Mouse (Mus musculus): ENCODE measurements around the gene Olfr523. TPM values are rescaled to one million over a fixed set of nuclear protein-coding genes. Genes with fewer than 3 reads are reported as not detected.

Olfr523 gene
- polyA plus RNA-seq, 1 experiment from 2014 or later: not detected

GRCm38 (mm10) chr7:140137135-140138020 is 35.6 kb upstream of the Olfr523 start, which contains the start of gene Mtg1:
TSS of gene Mtg1 (plus strand) at chr7:140137564.
- H3K36me3 ChIP-seq (replicated peaks; ENCODE audit: control insufficient read depth, insufficient read depth): no peaks in the 10 kb centered on the region
- peak within 1 kb of the TSS; percentile 55 for H3K4me3 ChIP-seq (replicated peaks; ENCODE audit: low read length)
- no peaks in the 10 kb centered on the region for H3K9me3 ChIP-seq (ENCODE audit: control insufficient read depth, low read length)
- H3K4me2 ChIP-seq (replicated peaks): peak within 1 kb of the TSS; percentile 81
- peak; percentile 98 for ATAC-seq (ENCODE audit: low FRiP score)
- H3K9ac ChIP-seq: peak within 1 kb of the TSS; percentile 74
- peaks cover 4% of the 10 kb centered on the region for H3K4me1 ChIP-seq (replicated peaks; ENCODE audit: control insufficient read depth, insufficient read depth, low read length)
- peak within 1 kb of the TSS; percentile 76 for H3K27ac ChIP-seq
- WGBS: 1% methylated on average over 39 of the region's 39 CpGs
- no peaks in the 10 kb centered on the region for H3K27me3 ChIP-seq (ENCODE audit: control insufficient read depth, insufficient read depth, low read length)
- DNase-seq (ENCODE audit: low spot score): peak; percentile 98

GRCm38 (mm10) chr7:140138021-140138310 is 35.1 kb upstream of the Olfr523 start:
- Histone ChIP-seq H3K9ac (peak overlapping the region; percentile 74), H3K36me3 (replicated peaks; ENCODE audit: control insufficient read depth, insufficient read depth) (no peaks in the 10 kb centered on the region), H3K4me3 (replicated peaks; ENCODE audit: low read length) (peak overlapping the region; percentile 55), H3K4me1 (replicated peaks; ENCODE audit: control insufficient read depth, insufficient read depth, low read length) (peaks cover 4% of the 10 kb centered on the region), H3K9me3 (ENCODE audit: control insufficient read depth, low read length) (no peaks in the 10 kb centered on the region), H3K27ac (peak overlapping the region; percentile 76), H3K27me3 (ENCODE audit: control insufficient read depth, insufficient read depth, low read length) (no peaks in the 10 kb centered on the region), H3K4me2 (replicated peaks) (peak overlapping the region; percentile 81)
- DNase-seq (ENCODE audit: low spot score) (no peak), ATAC-seq (ENCODE audit: low FRiP score) (no peak; the same call in 1 of the 2 replicates)
- WGBS: 1% methylated on average over 8 of the region's 8 CpGs

- DNase-seq (ENCODE audit: low spot score): peak; percentile 64
- H3K27me3 ChIP-seq (ENCODE audit: control insufficient read depth, insufficient read depth, low read length): no peaks in the 10 kb centered on the region
- ATAC-seq (ENCODE audit: low FRiP score): no peak
- H3K4me1 ChIP-seq (replicated peaks; ENCODE audit: control insufficient read depth, insufficient read depth, low read length): peaks cover 4% of the 10 kb centered on the region
- H3K4me3 ChIP-seq (replicated peaks; ENCODE audit: low read length): no peak overlapping the region
- H3K9me3 ChIP-seq (ENCODE audit: control insufficient read depth, low read length): no peaks in the 10 kb centered on the region
- H3K9ac ChIP-seq: no peak overlapping the region
- H3K36me3 ChIP-seq (replicated peaks; ENCODE audit: control insufficient read depth, insufficient read depth): no peaks in the 10 kb centered on the region
- 7% methylated on average over 14 of the region's 14 CpGs for WGBS
- no peak overlapping the region for H3K27ac ChIP-seq
- H3K4me2 ChIP-seq (replicated peaks): no peak overlapping the region
Measured at GRCm38 (mm10) chr7:140141350-140141749, 31.7 kb upstream of the Olfr523 start.

GRCm38 (mm10) chr7:140144550-140144949 is 28.5 kb upstream of the Olfr523 start:
- Histone ChIP-seq H3K4me3 (replicated peaks; ENCODE audit: low read length) (no peak overlapping the region), H3K4me2 (replicated peaks) (no peak overlapping the region), H3K27me3 (ENCODE audit: control insufficient read depth, insufficient read depth, low read length) (no peaks in the 10 kb centered on the region), H3K27ac (no peak overlapping the region), H3K9me3 (ENCODE audit: control insufficient read depth, low read length) (no peaks in the 10 kb centered on the region), H3K4me1 (replicated peaks; ENCODE audit: control insufficient read depth, insufficient read depth, low read length) (no peaks in the 10 kb centered on the region), H3K9ac (no peak overlapping the region), H3K36me3 (replicated peaks; ENCODE audit: control insufficient read depth, insufficient read depth) (no peaks in the 10 kb centered on the region)
- WGBS: 78% methylated on average over 4 of the region's 4 CpGs
- DNase-seq (ENCODE audit: low spot score) (no peak), ATAC-seq (ENCODE audit: low FRiP score) (no peak)

GRCm38 (mm10) chr7:140153383-140153782 is 19.6 kb upstream of the Olfr523 start:
- Histone ChIP-seq H3K4me1 (replicated peaks; ENCODE audit: control insufficient read depth, insufficient read depth, low read length) (peaks cover 16% of the 10 kb centered on the region), H3K9me3 (ENCODE audit: control insufficient read depth, low read length) (no peaks in the 10 kb centered on the region), H3K36me3 (replicated peaks; ENCODE audit: control insufficient read depth, insufficient read depth) (no peaks in the 10 kb centered on the region), H3K27me3 (ENCODE audit: control insufficient read depth, insufficient read depth, low read length) (peaks cover 4% of the 10 kb centered on the region; the same call in 1 of the 2 replicates), H3K27ac (peak overlapping the region; percentile 43; the same call in 1 of the 2 replicates), H3K9ac (peak overlapping the region; percentile 57), H3K4me2 (replicated peaks) (peak overlapping the region; percentile 76), H3K4me3 (replicated peaks; ENCODE audit: low read length) (peak overlapping the region; percentile 41)
- ATAC-seq (ENCODE audit: low FRiP score) (peak; percentile 22; the same call in 1 of the 2 replicates), DNase-seq (ENCODE audit: low spot score) (peak; percentile 32)
- 5% methylated on average over 28 of the region's 28 CpGs for WGBS

- ATAC-seq (ENCODE audit: low FRiP score): peak; percentile 29
- Histone ChIP-seq H3K4me2 (replicated peaks) (peak overlapping the region; percentile 76), H3K36me3 (replicated peaks; ENCODE audit: control insufficient read depth, insufficient read depth) (no peaks in the 10 kb centered on the region), H3K27ac (no peak overlapping the region; the same call in 1 of the 2 replicates), H3K4me3 (replicated peaks; ENCODE audit: low read length) (peak overlapping the region; percentile 41), H3K27me3 (ENCODE audit: control insufficient read depth, insufficient read depth, low read length) (peaks cover 4% of the 10 kb centered on the region; the same call in 1 of the 2 replicates), H3K9me3 (ENCODE audit: control insufficient read depth, low read length) (no peaks in the 10 kb centered on the region), H3K4me1 (replicated peaks; ENCODE audit: control insufficient read depth, insufficient read depth, low read length) (peaks cover 16% of the 10 kb centered on the region), H3K9ac (peak overlapping the region; percentile 57)
- DNase-seq (ENCODE audit: low spot score): peak; percentile 32
- WGBS: 19% methylated on average over 4 of the region's 4 CpGs
Measured at GRCm38 (mm10) chr7:140153829-140154217, 19.2 kb upstream of the Olfr523 start.

- H3K27me3 ChIP-seq (ENCODE audit: control insufficient read depth, insufficient read depth, low read length): peaks cover 4% of the 10 kb centered on the region; the same call in 1 of the 2 replicates
- peaks cover 16% of the 10 kb centered on the region for H3K4me1 ChIP-seq (replicated peaks; ENCODE audit: control insufficient read depth, insufficient read depth, low read length)
- H3K4me2 ChIP-seq (replicated peaks): peak within 1 kb of the TSS; percentile 76
- ATAC-seq (ENCODE audit: low FRiP score): peak; percentile 81
- under 1% methylated on average over 26 of the region's 28 CpGs for WGBS
- no peaks in the 10 kb centered on the region for H3K9me3 ChIP-seq (ENCODE audit: control insufficient read depth, low read length)
- H3K36me3 ChIP-seq (replicated peaks; ENCODE audit: control insufficient read depth, insufficient read depth): no peaks in the 10 kb centered on the region
- H3K27ac ChIP-seq: peak within 1 kb of the TSS; percentile 60
- H3K4me3 ChIP-seq (replicated peaks; ENCODE audit: low read length): peak within 1 kb of the TSS; percentile 41
- peak; percentile 55 for DNase-seq (ENCODE audit: low spot score)
- H3K9ac ChIP-seq: peak within 1 kb of the TSS; percentile 57
Measured at GRCm38 (mm10) chr7:140154218-140154927, 18.6 kb upstream of the Olfr523 start, which contains the start of gene Sprn. TSS of gene Sprn (minus strand) at chr7:140154877.

- Histone ChIP-seq H3K9ac (no peak overlapping the region), H3K4me1 (replicated peaks; ENCODE audit: control insufficient read depth, insufficient read depth, low read length) (no peaks in the 10 kb centered on the region), H3K27me3 (ENCODE audit: control insufficient read depth, insufficient read depth, low read length) (no peaks in the 10 kb centered on the region), H3K4me3 (replicated peaks; ENCODE audit: low read length) (no peak overlapping the region), H3K9me3 (ENCODE audit: control insufficient read depth, low read length) (no peaks in the 10 kb centered on the region), H3K4me2 (replicated peaks) (no peak overlapping the region), H3K36me3 (replicated peaks; ENCODE audit: control insufficient read depth, insufficient read depth) (no peaks in the 10 kb centered on the region), H3K27ac (no peak overlapping the region)
- DNase-seq (ENCODE audit: low spot score) (no peak), ATAC-seq (ENCODE audit: low FRiP score) (no peak)
- 86% methylated on average over 3 of the region's 3 CpGs for WGBS
Measured at GRCm38 (mm10) chr7:140160363-140160762, 12.7 kb upstream of the Olfr523 start.

- no peaks in the 10 kb centered on the region for H3K36me3 ChIP-seq (replicated peaks; ENCODE audit: control insufficient read depth, insufficient read depth)
- DNase-seq (ENCODE audit: low spot score): no peak
- no peaks in the 10 kb centered on the region for H3K4me1 ChIP-seq (replicated peaks; ENCODE audit: control insufficient read depth, insufficient read depth, low read length)
- no peaks in the 10 kb centered on the region for H3K27me3 ChIP-seq (ENCODE audit: control insufficient read depth, insufficient read depth, low read length)
- no peak within 1 kb of the TSS for H3K4me3 ChIP-seq (replicated peaks; ENCODE audit: low read length)
- no peak within 1 kb of the TSS for H3K4me2 ChIP-seq (replicated peaks)
- WGBS: 75% methylated on average over 7 of the region's 7 CpGs
- H3K9ac ChIP-seq: no peak within 1 kb of the TSS
- no peak for ATAC-seq (ENCODE audit: low FRiP score)
- no peak within 1 kb of the TSS for H3K27ac ChIP-seq
- H3K9me3 ChIP-seq (ENCODE audit: control insufficient read depth, low read length): no peaks in the 10 kb centered on the region
Measured at GRCm38 (mm10) chr7:140164664-140165063, 8.4 kb upstream of the Olfr523 start, which contains the start of gene Olfr522. TSS of gene Olfr522 (minus strand) at chr7:140164764.

All from hindbrain, embryonic 14.5 days (tissue).